8 mouse cellular contexts compared by ENCODE assay signal in genomic region chr19:21273440-21273839, GRCm38 (mm10). TPM values are rescaled to one million over a fixed set of nuclear protein-coding genes. Genes with fewer than 3 reads are reported as not detected.
DNase-seq lines count a peak whose midpoint lies in the region; ATAC-seq and TF ChIP-seq lines count a peak whose summit lies in the region.

No protein-coding gene starts in this region.

- WGBS in kidney, adult 2 months, result 0% methylated on average over 4 of the region's 4 CpGs
- WGBS in liver, embryonic 14.5 days (ENCODE audit: insufficient replicate concordance), result 2% methylated on average over 4 of the region's 4 CpGs

- peak overlapping the region; percentile 97 for H3K9ac ChIP-seq in liver, embryonic 14.5 days (replicated peaks)

- H3K4me2 ChIP-seq in liver, embryonic 14.5 days (ENCODE audit: low read depth), result peak overlapping the region; percentile 85

- peak; percentile 37 for DNase-seq in kidney, adult 2 months
- DNase-seq in kidney, postnatal 10 days, result no peak
- peak; percentile 44 for DNase-seq in Muller cell, postnatal 12 days (ENCODE audit: inconsistent ontology term)
- peak; percentile 25 for DNase-seq in forelimb bud, embryonic 11.5 days (ENCODE audit: low read depth, low spot score)
- peak in 2 of 3 experiments; percentile 11 to 16 for DNase-seq in liver, embryonic 14.5 days (ENCODE audit: low read depth in 3 of 3, low spot score in 3 of 3)
- no peak for DNase-seq in right cerebral cortex, adult 2 months (ENCODE audit: low spot score in 2 of 2)
- DNase-seq in cerebellum, postnatal 4 days (ENCODE audit: low spot score in 2 of 2), result no peak
- DNase-seq in left cerebral cortex, postnatal 36 days (ENCODE audit: low spot score in 2 of 2), result no peak

- H3K36me3 ChIP-seq in kidney, adult 2 months (ENCODE audit: control insufficient read depth, insufficient read depth, low read length), result peaks cover 7% of the 10 kb centered on the region
- H3K36me3 ChIP-seq in liver, embryonic 14.5 days (replicated peaks; ENCODE audit: control insufficient read depth, insufficient read depth, low read depth), result peaks cover 11% of the 10 kb centered on the region

- H3K4me3 ChIP-seq in kidney, adult 2 months (ENCODE audit: insufficient read depth, low read depth, low read length), result peak overlapping the region; percentile 69
- H3K4me3 ChIP-seq in liver, embryonic 14.5 days (ENCODE audit: insufficient read depth in 1 of 2, low read depth in 2 of 2, low read length in 2 of 2), result peak overlapping the region; percentile 90 to 91

- no peak for ATAC-seq in liver, embryonic 14.5 days (ENCODE audit: insufficient read depth)

- no peaks in the 10 kb centered on the region for H3K27me3 ChIP-seq in kidney, adult 2 months (replicated peaks; ENCODE audit: control insufficient read depth, insufficient read depth, low read length)
- no peaks in the 10 kb centered on the region for H3K27me3 ChIP-seq in liver, embryonic 14.5 days (ENCODE audit: control insufficient read depth, insufficient read depth, low read length)

- no peak for TF ChIP-seq EP300 in liver, embryonic 14.5 days (IDR thresholded peaks at IDR 0.05; ENCODE audit: low read depth)

- H3K9me3 ChIP-seq in liver, embryonic 14.5 days (ENCODE audit: control insufficient read depth, low read length), result no peaks in the 10 kb centered on the region

- 0 out of 2 replicates have a peak, but pooled peaks cover 3% of the 10 kb centered on the region for H3K4me1 ChIP-seq in kidney, adult 2 months (ENCODE audit: control insufficient read depth, insufficient read depth, low read length)
- H3K4me1 ChIP-seq in liver, embryonic 14.5 days (replicated peaks; ENCODE audit: control insufficient read depth in 2 of 2, insufficient read depth in 2 of 2, low read length in 1 of 2), result peaks cover 0 to 5% of the 10 kb centered on the region in 2 experiments; a peak in 2 of 4 replicates

- no peak for TF ChIP-seq POLR2A in kidney, adult 2 months (IDR thresholded peaks at IDR 0.05; ENCODE audit: low read depth, low read length)

- intact Hi-C loops in left cerebral cortex, postnatal 36 days (cut with DNase I), result loop anchor here (2.0 to 10.0 kb wide), 5 partner anchors 156 to 479 kb away; partner anchors contain the start of genes 1110059E24Rik and Abhd17b

- TF ChIP-seq CTCF in kidney, adult 2 months (conservative IDR thresholded peaks at IDR 0.05; ENCODE audit: insufficient read depth, insufficient read length, low read depth, low read length), result no peak
- TF ChIP-seq CTCF in liver, embryonic 14.5 days (IDR thresholded peaks at IDR 0.05; ENCODE audit: low read depth), result no peak

- H3K27ac ChIP-seq in kidney, adult 2 months (ENCODE audit: insufficient read depth, low read depth, low read length), result peak overlapping the region; percentile 28
- H3K27ac ChIP-seq in liver, embryonic 14.5 days, result peak overlapping the region; percentile 45

RNA-seq across cellular contexts. Expression of gene Zfand5, which starts 1.4 kb away (rescaled TPM):
- polyA plus RNA-seq in kidney, adult 2 months (2012; rRNA removed), result 8.7 and 17.4 TPM in 2 replicates
- 7.3 and 16.5 TPM in 2 replicates for polyA plus RNA-seq in liver, embryonic 14.5 days (2012; rRNA removed)
- polyA plus RNA-seq in liver, embryonic 14.5 days (2014; fragmentation: Nextera tagmentation; extraction: Ambion mirVana), result 36.4 and 37.4 TPM in 2 replicates
- total RNA-seq in left cerebral cortex, postnatal 36 days (2021), result 100 to 1,000 TPM; 162 to 166 TPM

Comparison
In these comparisons a context has a peak if more than half of its experiments do, and no peak if none do; other contexts are left out.
1. DNase-seq: peak in kidney, adult 2 months (single experiment), Muller cell, postnatal 12 days (single experiment), forelimb bud, embryonic 11.5 days (single experiment) and liver, embryonic 14.5 days (2 of 3); none in kidney, postnatal 10 days (single experiment), right cerebral cortex, adult 2 months (0 of 2), cerebellum, postnatal 4 days (0 of 2) and left cerebral cortex, postnatal 36 days (0 of 2).